Mouse (Mus musculus): ENCODE measurements around the gene Gm4181.
"Not testable (repeated sequence)": the region's sequence is repeated elsewhere in the genome, so short reads cannot be mapped to it uniquely, and the experiment has no call there.

The Gm4181 gene

GRCm38 (mm10) chr14:51635566-51635965, at the start of gene Gm4181:
Gene Gm4181 (minus strand): TSS chr14:51635666.
- DNase-seq (ENCODE audit: low spot score): not testable (repeated sequence)

- no peak for DNase-seq (ENCODE audit: low spot score)
Measured at GRCm38 (mm10) chr14:51677269-51677668, 41.8 kb upstream of the Gm4181 start.

GRCm38 (mm10) chr14:51632426-51632825, 3.0 kb downstream of the Gm4181 start:
- not testable (repeated sequence) for DNase-seq (ENCODE audit: low spot score)

- no peak for DNase-seq (ENCODE audit: low spot score)
Measured at GRCm38 (mm10) chr14:51611210-51611609, 24.3 kb downstream of the Gm4181 start, which contains the start of gene Gm17078. Gene Gm17078 (minus strand): TSS chr14:51611310.

GRCm38 (mm10) chr14:51592039-51592438, 43.4 kb downstream of the Gm4181 start, which contains the start of gene Gm17174:
Gene Gm17174 (minus strand): TSS chr14:51592139.
- not testable (repeated sequence) for DNase-seq (ENCODE audit: low spot score)

All from MN1 (cell line).